Mouse (Mus musculus) liver, postnatal 0 days (tissue): ENCODE measurements around the gene Gm36864. TPM values are rescaled to one million over a fixed set of nuclear protein-coding genes. Genes with fewer than 3 reads are reported as not detected.

Experiments used
- ATAC-seq: fragments of 200-750 bp; cut with Nextera tagmentation; 2 replicates; pipeline ENCODE4 v1.8.0; 2017; ENCODE audit warnings: mild to moderate bottlenecking, moderate library complexity
- DNase-seq: peaks from one replicate; pipeline ENCODE4 v3.0.0-alpha.2; 2016
- H3K27ac ChIP-seq: fragments of 300-500 bp; sonication (generic); 2 replicates; pipeline ENCODE4 v1.5.1; 2014; ENCODE audit warnings: antibody characterized with exemption, moderate library complexity, mild to moderate bottlenecking, low read depth
- H3K27me3 ChIP-seq: fragments of 300-500 bp; sonication (generic); 2 replicates; pipeline ENCODE4 v1.6.1; 2014; ENCODE audit warnings: low read length, control low read depth, mixed read lengths; ENCODE audit not compliant: insufficient read depth
- H3K36me3 ChIP-seq: fragments of 300-500 bp; sonication (generic); replicated peaks from 2 replicates; pipeline ENCODE4 v1.6.1; 2014; ENCODE audit warnings: mild to moderate bottlenecking, control low read depth, low read length, moderate library complexity, mixed read lengths; ENCODE audit not compliant: insufficient read depth
- H3K4me1 ChIP-seq: fragments of 300-500 bp; sonication (generic); 2 replicates; pipeline ENCODE4 v1.6.1; 2014; ENCODE audit warnings: antibody characterized with exemption, mild to moderate bottlenecking, control low read depth; ENCODE audit not compliant: insufficient read depth
- H3K4me2 ChIP-seq: fragments of 300-500 bp; sonication (generic); 2 replicates; pipeline ENCODE4 v1.6.1; 2014; ENCODE audit warnings: low read depth, mild to moderate bottlenecking, low read length, moderate library complexity, mixed read lengths
- H3K4me3 ChIP-seq: fragments of 300-500 bp; sonication (generic); 2 replicates; pipeline ENCODE4 v1.5.1; 2014; ENCODE audit warnings: low read depth, low read length
- H3K9ac ChIP-seq: fragments of 300-500 bp; sonication (generic); replicated peaks from 2 replicates; pipeline ENCODE4 v1.6.1; 2014; ENCODE audit warnings: mild to moderate bottlenecking, moderate library complexity
- H3K9me3 ChIP-seq: fragments of 300-500 bp; sonication (generic); 2 replicates; pipeline ENCODE4 v1.6.1; 2016; ENCODE audit warnings: mild to moderate bottlenecking, control low read depth, low read length, mixed read lengths
- CTCF ChIP-seq: sonication (generic); IDR thresholded peaks from 2 replicates; pipeline ENCODE4 v1.5.1; 2016; ENCODE audit warnings: antibody characterized with exemption, low read depth
- EP300 ChIP-seq: IDR thresholded peaks from 2 replicates; pipeline ENCODE4 v1.6.1; 2016; ENCODE audit warnings: antibody characterized with exemption, low read depth, mild to moderate bottlenecking
- WGBS: fragments of 180-500 bp; shearing (Covaris S2); extraction: QIAGEN DNeasy Blood & Tissue Kit; methylation state at CpG from one replicate; pipeline ENCODE4 v1.1.7; 2014; ENCODE audit not compliant: insufficient replicate concordance; 5-methylcytosine and 5-hydroxymethylcytosine counted together
- polyA plus RNA-seq: library from polyadenylated mRNA; unstranded; fragments of >200 nt; fragmentation: Nextera tagmentation; extraction: Ambion mirVana; gene quantifications from 2 replicates; pipeline ENCODE4 v1.2.1, GENCODE M21; 2015

Gene Gm36864
- polyA plus RNA-seq, 1 experiment from 2014 or later: not detected

DNA sequence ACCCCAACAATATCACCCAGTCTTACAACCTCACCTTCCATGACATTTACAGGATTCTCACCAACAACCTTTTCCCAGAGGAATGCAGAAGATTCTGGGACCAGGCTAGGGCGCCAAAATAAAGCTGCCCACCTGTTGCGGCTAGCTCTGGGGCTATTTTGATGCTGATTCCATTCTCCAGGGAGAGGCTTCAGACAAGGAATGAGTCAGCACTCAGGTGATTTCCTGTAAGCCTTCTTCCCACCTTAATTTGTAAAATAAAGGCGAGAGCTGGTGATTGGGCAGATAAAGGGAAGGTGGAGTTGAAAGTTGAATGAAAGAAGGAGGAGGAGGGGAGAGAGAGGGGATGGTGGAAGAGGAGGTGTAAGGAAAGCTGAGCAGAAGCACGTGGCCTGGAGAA lies 55.4 kb downstream of the Gm36864 start:
- DNase-seq (no peak), ATAC-seq (no peak)
- H3K4me1 ChIP-seq: no peaks in the 10 kb centered on the region
- H3K9me3 ChIP-seq: no peaks in the 10 kb centered on the region
- H3K9ac ChIP-seq: no peak overlapping the region
- H3K36me3 ChIP-seq: no peaks in the 10 kb centered on the region
- no peak overlapping the region for H3K4me2 ChIP-seq
- H3K27me3 ChIP-seq: no peaks in the 10 kb centered on the region
- no peak overlapping the region for H3K27ac ChIP-seq
- TF ChIP-seq EP300 (no peak), CTCF (no peak)
- 53% methylated on average over 4 of the region's 4 CpGs for WGBS
- no peak overlapping the region for H3K4me3 ChIP-seq

Other genes with a start within 250 kb of the Gm36864 start
- not detected in 2 replicates for gene Klk1b11, start 240.3 kb upstream of the Gm36864 start, polyA plus RNA-seq
- gene Klk1b26, start 224.0 kb upstream of the Gm36864 start, polyA plus RNA-seq: not detected in 2 replicates
- gene Klk1b27, start 183.9 kb upstream of the Gm36864 start, polyA plus RNA-seq: not detected in 2 replicates
- not detected in 2 replicates for gene Klk1b21, start 133.8 kb upstream of the Gm36864 start, polyA plus RNA-seq
- not detected in 2 replicates for gene Klk1b22, start 123.5 kb upstream of the Gm36864 start, polyA plus RNA-seq
- not detected in 2 replicates for gene Klk1b16, start 99.4 kb upstream of the Gm36864 start, polyA plus RNA-seq
- gene Klk1b24, start 47.9 kb upstream of the Gm36864 start, polyA plus RNA-seq: not detected in 2 replicates
- gene Klk1b3, start 38.0 kb upstream of the Gm36864 start, polyA plus RNA-seq: not detected in 2 replicates
- gene Klk1b4, start 28.7 kb upstream of the Gm36864 start, polyA plus RNA-seq: 0.18 TPM in 1 of 2 replicates, not detected in the other
- gene Klk1b5, start 20.2 kb upstream of the Gm36864 start, polyA plus RNA-seq: not detected in 2 replicates
- gene Klk1, start 10.8 kb upstream of the Gm36864 start, polyA plus RNA-seq: 0.79 TPM in 1 of 2 replicates, not detected in the other
- gene 1700028J19Rik, start 10.5 kb downstream of the Gm36864 start, polyA plus RNA-seq: 0.51 and 0.54 TPM in 2 replicates
- gene 2410002F23Rik, start 10.5 kb downstream of the Gm36864 start, polyA plus RNA-seq: 18.8 and 20.6 TPM in 2 replicates
- gene Acp4, start 21.2 kb downstream of the Gm36864 start, polyA plus RNA-seq: not detected in 2 replicates
- not detected in 2 replicates for gene Gm15517, start 25.3 kb downstream of the Gm36864 start, polyA plus RNA-seq
- 1.6 and 1.8 TPM in 2 replicates for gene Clec11a, start 70.7 kb downstream of the Gm36864 start, polyA plus RNA-seq
- not detected in 2 replicates for gene Shank1, start 74.1 kb downstream of the Gm36864 start, polyA plus RNA-seq
- 0.04 TPM in 1 of 2 replicates, not detected in the other for gene Syt3, start 147.9 kb downstream of the Gm36864 start, polyA plus RNA-seq
- 0.15 and 0.18 TPM in 2 replicates for gene 1700008O03Rik, start 149.6 kb downstream of the Gm36864 start, polyA plus RNA-seq
- not detected in 2 replicates for gene Lrrc4b, start 192.8 kb downstream of the Gm36864 start, polyA plus RNA-seq
- gene Aspdh, start 229.2 kb downstream of the Gm36864 start, polyA plus RNA-seq: 38.9 and 44.3 TPM in 2 replicates
- 59.7 and 63.1 TPM in 2 replicates for gene Josd2, start 231.8 kb downstream of the Gm36864 start, polyA plus RNA-seq